Mouse (Mus musculus) myocyte (in vitro differentiated cells): Measurements from ENCODE around the gene Ppp2r5e. TPM values are rescaled to one million over a fixed set of nuclear protein-coding genes. Genes with fewer than 3 reads are reported as not detected.

Source experiments
- H3K27me3 ChIP-seq: one replicate; pipeline ENCODE4 v1.6.1; 2011; ENCODE audit not compliant: control insufficient read depth, insufficient read depth, insufficient read length
- H3K36me3 ChIP-seq: one replicate; pipeline ENCODE4 v1.6.1; 2011; ENCODE audit not compliant: control insufficient read depth, insufficient read depth
- H3K4me2 ChIP-seq: one replicate; pipeline ENCODE4 v1.6.1; 2011; ENCODE audit warnings: low read depth, control low read depth
- H3K4me3 ChIP-seq: one replicate; pipeline ENCODE4 v1.5.1; 2011; ENCODE audit warnings: mild to moderate bottlenecking, control low read depth, moderate library complexity
- H3K79me2 ChIP-seq: one replicate; pipeline ENCODE4 v1.6.1; 2011; ENCODE audit not compliant: control insufficient read depth, insufficient read depth
- H3ac ChIP-seq: one replicate; pipeline ENCODE4 v1.6.1; 2011; ENCODE audit not compliant: control insufficient read depth, insufficient read length
- CEBPB ChIP-seq: IDR thresholded peaks from 2 replicates; pipeline ENCODE4 v1.6.1; 2011; ENCODE audit warnings: mild to moderate bottlenecking, moderate library complexity; ENCODE audit not compliant: poor library complexity, insufficient read depth, severe bottlenecking
- E2F4 ChIP-seq: IDR thresholded peaks from one replicate; pipeline ENCODE4 v1.6.1; 2011; ENCODE audit warnings: mild to moderate bottlenecking, control low read depth, moderate library complexity; ENCODE audit not compliant: insufficient read depth
- MAX ChIP-seq: IDR thresholded peaks from one replicate; pipeline ENCODE4 v1.6.1; 2011; ENCODE audit warnings: low read depth, mild to moderate bottlenecking, control low read depth
- MYOD1 ChIP-seq, 3 experiments: IDR thresholded peaks; one replicate each; pipeline ENCODE4 v1.6.1; 2011; ENCODE audit warnings: control low read depth in 2 of 3, low read depth in 2 of 3, mild to moderate bottlenecking in 2 of 3, moderate library complexity in 1 of 3; ENCODE audit not compliant: insufficient read length in 2 of 3, control insufficient read depth in 1 of 3
- MYOG ChIP-seq, 3 experiments: IDR thresholded peaks; one replicate each; pipeline ENCODE4 v1.6.1; 2011; ENCODE audit warnings: control low read depth in 2 of 3, low read depth in 2 of 3, mild to moderate bottlenecking in 2 of 3; ENCODE audit not compliant: insufficient read length in 2 of 3, control insufficient read depth in 1 of 3, insufficient read depth in 1 of 3
- POLR2A ChIP-seq: IDR thresholded peaks from one replicate; pipeline ENCODE4 v1.6.1; 2011; ENCODE audit warnings: low read depth, mild to moderate bottlenecking, control low read depth, moderate library complexity; ENCODE audit not compliant: insufficient read length
- POLR2AphosphoS2 ChIP-seq: IDR thresholded peaks from one replicate; pipeline ENCODE4 v1.6.1; 2011; ENCODE audit warnings: low read depth, control low read depth; ENCODE audit not compliant: insufficient read length
- REST ChIP-seq: IDR thresholded peaks from one replicate; pipeline ENCODE4 v1.6.1; 2011; ENCODE audit warnings: mild to moderate bottlenecking, control low read depth, moderate library complexity; ENCODE audit not compliant: insufficient read depth, insufficient read length
- SRF ChIP-seq: IDR thresholded peaks from one replicate; pipeline ENCODE4 v1.6.1; 2011; ENCODE audit warnings: low read depth; ENCODE audit not compliant: control insufficient read depth, insufficient read length
- TCF12 ChIP-seq: IDR thresholded peaks from one replicate; pipeline ENCODE4 v1.6.1; 2011; ENCODE audit warnings: mild to moderate bottlenecking, control low read depth; ENCODE audit not compliant: poor library complexity, insufficient read depth, severe bottlenecking
- TCF3 ChIP-seq: IDR thresholded peaks from one replicate; pipeline ENCODE4 v1.6.1; 2011; ENCODE audit warnings: low read depth, control low read depth; ENCODE audit not compliant: insufficient read length
- USF1 ChIP-seq: IDR thresholded peaks from one replicate; pipeline ENCODE4 v1.6.1; 2011; ENCODE audit warnings: low read depth, mild to moderate bottlenecking, control low read depth, moderate library complexity
- polyA plus RNA-seq: library from polyadenylated mRNA; unstranded; fragments of >200 nt; fragmentation: generic; extraction: Trizol; gene quantifications from one replicate; pipeline ENCODE4 v1.2.1, GENCODE M21; 2012; ENCODE audit warnings: missing spikeins

The Ppp2r5e gene
- polyA plus RNA-seq, 1 experiment, result 15.4 TPM

GRCm38 (mm10) chr12:75557813-75558212 is 38.2 kb downstream of the Ppp2r5e start:
- Histone ChIP-seq H3ac (no peak overlapping the region), H3K79me2 (peaks cover 84% of the 10 kb centered on the region), H3K4me3 (no peak overlapping the region), H3K4me2 (no peak overlapping the region), H3K27me3 (no peaks in the 10 kb centered on the region), H3K36me3 (no peaks in the 10 kb centered on the region)
- TF ChIP-seq CEBPB (no peak), USF1 (no peak), E2F4 (no peak), SRF (no peak), MYOD1 (IDR thresholded peaks at IDR 0.05; ENCODE audit: control insufficient read depth in 1 of 3, insufficient read length in 2 of 3, low read depth in 2 of 3) (no peak), MAX (no peak), POLR2A (no peak), TCF12 (no peak), MYOG (IDR thresholded peaks at IDR 0.05; ENCODE audit: control insufficient read depth in 1 of 3, insufficient read depth in 1 of 3, insufficient read length in 2 of 3, low read depth in 2 of 3) (no peak), POLR2AphosphoS2 (no peak)

DNA sequence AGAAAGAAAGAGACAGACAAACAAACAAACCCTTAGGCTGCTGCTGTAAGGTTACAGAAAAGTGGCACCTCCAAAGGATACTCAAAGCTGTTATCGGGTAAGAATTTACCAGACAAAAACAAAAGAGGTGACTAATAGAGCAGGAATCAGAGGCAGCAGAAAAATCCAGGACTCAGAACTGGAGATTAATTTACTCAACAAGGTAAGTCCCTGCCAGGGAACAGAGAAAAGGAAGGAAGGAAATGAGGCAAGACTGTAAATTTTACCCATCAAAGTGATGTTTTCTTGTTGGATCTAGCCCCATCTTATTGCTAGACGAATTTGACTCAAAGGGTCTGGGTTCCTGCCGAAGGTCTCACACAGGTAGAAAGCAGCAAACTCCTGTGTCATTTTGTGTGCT is 41.0 kb downstream of the Ppp2r5e start:
- no peaks in the 10 kb centered on the region for H3K27me3 ChIP-seq
- TF ChIP-seq POLR2AphosphoS2 (no peak), SRF (no peak), TCF12 (no peak), MYOG (IDR thresholded peaks at IDR 0.05; ENCODE audit: control insufficient read depth in 1 of 3, insufficient read depth in 1 of 3, insufficient read length in 2 of 3, low read depth in 2 of 3) (no peak), MYOD1 (IDR thresholded peaks at IDR 0.05; ENCODE audit: control insufficient read depth in 1 of 3, insufficient read length in 2 of 3, low read depth in 2 of 3) (no peak), POLR2A (no peak), REST (no peak), E2F4 (no peak), USF1 (no peak), CEBPB (no peak), TCF3 (no peak), MAX (no peak)
- no peak overlapping the region for H3ac ChIP-seq
- H3K79me2 ChIP-seq, result peaks cover 76% of the 10 kb centered on the region
- H3K4me2 ChIP-seq, result no peak overlapping the region
- H3K4me3 ChIP-seq, result no peak overlapping the region
- H3K36me3 ChIP-seq, result no peaks in the 10 kb centered on the region

GRCm38 (mm10) chr12:75552296-75552695 is 43.7 kb downstream of the Ppp2r5e start:
- TF ChIP-seq POLR2A (no peak), USF1 (no peak), TCF12 (no peak)

DNA sequence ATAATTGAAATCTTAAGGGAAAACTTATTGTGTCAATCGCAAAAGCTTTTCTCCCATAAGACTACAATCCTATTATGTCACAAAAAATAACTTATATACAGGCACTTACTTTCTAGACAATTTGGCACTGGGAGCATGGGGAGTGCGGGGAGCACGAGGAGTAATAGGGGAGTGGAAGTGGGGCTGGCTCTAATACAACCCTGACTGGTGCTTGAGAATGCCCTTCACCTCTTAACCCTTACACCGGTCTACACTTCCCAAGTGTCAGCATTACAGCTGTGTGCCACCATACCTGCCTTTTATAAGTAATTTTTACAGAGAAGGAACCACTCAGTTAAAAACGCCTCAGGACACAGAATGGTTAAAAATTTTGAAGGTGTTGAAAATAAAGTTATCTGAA is 44.4 kb downstream of the Ppp2r5e start:
- H3K27me3 ChIP-seq, result no peaks in the 10 kb centered on the region
- H3K4me2 ChIP-seq, result no peak overlapping the region
- no peaks in the 10 kb centered on the region for H3K36me3 ChIP-seq
- peaks cover 85% of the 10 kb centered on the region for H3K79me2 ChIP-seq
- H3ac ChIP-seq, result no peak overlapping the region
- H3K4me3 ChIP-seq, result no peak overlapping the region
- TF ChIP-seq POLR2A (no peak), MYOG (IDR thresholded peaks at IDR 0.05; ENCODE audit: control insufficient read depth in 1 of 3, insufficient read depth in 1 of 3, insufficient read length in 2 of 3, low read depth in 2 of 3) (no peak), SRF (no peak), TCF12 (no peak), MAX (no peak)

More at GRCm38 (mm10) chr12:75552296-75552695, 43.7 kb downstream of the Ppp2r5e start:
- H3K4me2 ChIP-seq, result no peak overlapping the region
- no peak overlapping the region for H3K4me3 ChIP-seq
- H3K36me3 ChIP-seq, result no peaks in the 10 kb centered on the region
- peaks cover 84% of the 10 kb centered on the region for H3K79me2 ChIP-seq
- H3K27me3 ChIP-seq, result no peaks in the 10 kb centered on the region
- no peak overlapping the region for H3ac ChIP-seq

GRCm38 (mm10) chr12:75548999-75549398 is 47.0 kb downstream of the Ppp2r5e start:
- Histone ChIP-seq H3K27me3 (no peaks in the 10 kb centered on the region), H3K36me3 (no peaks in the 10 kb centered on the region), H3K4me2 (no peak overlapping the region), H3K4me3 (no peak overlapping the region), H3ac (no peak overlapping the region), H3K79me2 (peaks cover 80% of the 10 kb centered on the region)
- TF ChIP-seq POLR2AphosphoS2 (no peak), POLR2A (no peak), TCF3 (no peak), CEBPB (no peak), MAX (no peak), MYOG (IDR thresholded peaks at IDR 0.05; ENCODE audit: control insufficient read depth in 1 of 3, insufficient read depth in 1 of 3, insufficient read length in 2 of 3, low read depth in 2 of 3) (no peak), TCF12 (no peak), MYOD1 (IDR thresholded peaks at IDR 0.05; ENCODE audit: control insufficient read depth in 1 of 3, insufficient read length in 2 of 3, low read depth in 2 of 3) (no peak), USF1 (no peak), REST (no peak), E2F4 (no peak), SRF (no peak)
